Comparison of ENCODE assay signal across 10 mouse cellular contexts in genomic region chr10:87494176-87494575, GRCm38 (mm10). TPM values are rescaled to one million over a fixed set of nuclear protein-coding genes. Genes with fewer than 3 reads are reported as not detected.
A peak's percentile ranks its signal among the peaks of the same experiment; 100 is the strongest.
DNase-seq lines count a peak whose midpoint lies in the region; ATAC-seq and TF ChIP-seq lines count a peak whose summit lies in the region.
"Had no signal": no experiment of that assay in that cellular context is flagged by ENCODE, and none has a peak within 500 bp of the region (broad histone marks: within the 10 kb centered on the region; RNA-seq: fewer than 3 reads in every experiment).

No protein-coding gene starts in this region.

- peaks cover 0 to 13% of the 10 kb centered on the region in 2 experiments; a peak in 2 of 4 replicates for H3K4me1 ChIP-seq in heart, embryonic 14.5 days (ENCODE audit: control insufficient read depth in 2 of 2, insufficient read depth in 2 of 2, low read length in 2 of 2)
- no peaks in the 10 kb centered on the region for H3K4me1 ChIP-seq in cortical plate, adult 2 months (ENCODE audit: control insufficient read depth, insufficient read depth, low read length)
- H3K4me1 ChIP-seq in hindbrain, embryonic 16.5 days (ENCODE audit: control insufficient read depth, insufficient read depth, low read depth, low read length), result peaks cover 23% of the 10 kb centered on the region
- no peaks in the 10 kb centered on the region; the same call in 1 of the 2 replicates for H3K4me1 ChIP-seq in midbrain, postnatal 0 days (ENCODE audit: insufficient read depth, low read length)

- DNase-seq in heart, postnatal 10 days, result no peak
- DNase-seq in midbrain, postnatal 0 days (ENCODE audit: low spot score), result no peak
- DNase-seq in urinary bladder, postnatal 25 days (ENCODE audit: low spot score), result no peak
- DNase-seq in left cerebral cortex, adult 9 months (ENCODE audit: low spot score in 2 of 2), result no peak
- DNase-seq in embryo, embryonic 9.5 days (ENCODE audit: extremely low spot score), result no peak

- no peaks in the 10 kb centered on the region; the same call in 1 of the 2 replicates for H3K9me3 ChIP-seq in heart, embryonic 14.5 days (ENCODE audit: control insufficient read depth, low read length)
- H3K9me3 ChIP-seq in hindbrain, embryonic 16.5 days (ENCODE audit: control insufficient read depth, low read length), result no peaks in the 10 kb centered on the region
- no peaks in the 10 kb centered on the region for H3K9me3 ChIP-seq in midbrain, postnatal 0 days (ENCODE audit: low read length)

- no peak for ATAC-seq in heart, embryonic 14.5 days (ENCODE audit: insufficient number of reproducible peaks, insufficient read depth, low FRiP score, low read depth)
- peak; percentile 6; the same call in 1 of the 2 replicates for ATAC-seq in hindbrain, embryonic 16.5 days
- ATAC-seq in midbrain, postnatal 0 days (ENCODE audit: low FRiP score), result no peak

- H3K4me3 ChIP-seq in heart, embryonic 14.5 days (ENCODE audit: control insufficient read depth in 1 of 2, insufficient read depth in 1 of 2, low read depth in 1 of 2, low read length in 2 of 2), result peak overlapping the region in 1 of 2 experiments; percentile 61; a peak in 2 of 4 replicates
- H3K4me3 ChIP-seq in cortical plate, adult 2 months (ENCODE audit: insufficient read depth, low read length), result peak overlapping the region; percentile 54; the same call in 1 of the 2 replicates
- peak overlapping the region; percentile 79 for H3K4me3 ChIP-seq in hindbrain, embryonic 16.5 days (ENCODE audit: low read length)
- peak overlapping the region; percentile 76 for H3K4me3 ChIP-seq in midbrain, postnatal 0 days (ENCODE audit: low read depth, low read length)
- H3K4me3 ChIP-seq: megakaryocyte, embryonic 14.5 days had no signal

- intact Hi-C loops in heart, postnatal 10 days (cut with DNase I), result no loop called here

- no peak overlapping the region for H3K27ac ChIP-seq in heart, embryonic 14.5 days (replicated peaks in 1 of 2; ENCODE audit: control insufficient read depth in 1 of 2, insufficient read depth in 1 of 2, low read depth in 2 of 2, low read length in 2 of 2)
- H3K27ac ChIP-seq in cortical plate, adult 2 months (ENCODE audit: insufficient read depth, low read length), result no peak overlapping the region
- H3K27ac ChIP-seq in hindbrain, embryonic 16.5 days (ENCODE audit: low read depth, low read length), result no peak overlapping the region; the same call in 1 of the 2 replicates
- H3K27ac ChIP-seq in midbrain, postnatal 0 days (ENCODE audit: low read depth, low read length), result no peak overlapping the region

- peaks cover 92% of the 10 kb centered on the region for H3K27me3 ChIP-seq in heart, embryonic 14.5 days (ENCODE audit: control insufficient read depth, insufficient read depth, low read length)
- peaks cover 2% of the 10 kb centered on the region; the same call in 1 of the 2 replicates for H3K27me3 ChIP-seq in hindbrain, embryonic 16.5 days (replicated peaks; ENCODE audit: control insufficient read depth, insufficient read depth, low read length)
- H3K27me3 ChIP-seq in midbrain, postnatal 0 days (ENCODE audit: insufficient read depth, low read length), result no peaks in the 10 kb centered on the region

- WGBS in heart, embryonic 14.5 days, result 0% methylated on average over 4 of the region's 4 CpGs
- WGBS in hindbrain, embryonic 16.5 days, result 1% methylated on average over 4 of the region's 4 CpGs
- WGBS in midbrain, postnatal 0 days, result 0% methylated on average over 4 of the region's 4 CpGs

- H3K4me2 ChIP-seq in heart, embryonic 14.5 days (ENCODE audit: low read length), result peak overlapping the region; percentile 99
- peak overlapping the region; percentile 97 for H3K4me2 ChIP-seq in hindbrain, embryonic 16.5 days (ENCODE audit: low read length)
- H3K4me2 ChIP-seq in midbrain, postnatal 0 days (ENCODE audit: low read depth, low read length, poor library complexity, severe bottlenecking), result peak overlapping the region; percentile 93

- no peaks in the 10 kb centered on the region for H3K36me3 ChIP-seq in heart, embryonic 14.5 days (ENCODE audit: control insufficient read depth, insufficient read depth, low read length)
- no peaks in the 10 kb centered on the region for H3K36me3 ChIP-seq in hindbrain, embryonic 16.5 days (ENCODE audit: control insufficient read depth, insufficient read depth, low read length)
- H3K36me3 ChIP-seq in midbrain, postnatal 0 days (ENCODE audit: insufficient read depth, low read length), result no peaks in the 10 kb centered on the region

- H3K9ac ChIP-seq in heart, embryonic 14.5 days (ENCODE audit: low read length), result no peak overlapping the region
- H3K9ac ChIP-seq in hindbrain, embryonic 16.5 days (ENCODE audit: low read depth, low read length), result peak overlapping the region; percentile 79
- H3K9ac ChIP-seq in midbrain, postnatal 0 days (replicated peaks; ENCODE audit: low read length, poor library complexity, severe bottlenecking), result no peak overlapping the region

- TF ChIP-seq CTCF in cortical plate, adult 2 months (IDR thresholded peaks at IDR 0.05; ENCODE audit: extremely low read depth, insufficient read depth, low read length), result no peak
- no peak for TF ChIP-seq CTCF in midbrain, postnatal 0 days (IDR thresholded peaks at IDR 0.05)

- TF ChIP-seq POLR2A in cortical plate, adult 2 months (IDR thresholded peaks at IDR 0.05; ENCODE audit: extremely low read depth, insufficient read depth, low read length), result no peak

RNA-seq across cellular contexts. Expression of gene Ascl1, which starts 0.7 kb away (rescaled TPM):
- polyA plus RNA-seq in heart, embryonic 14.5 days (2014; fragmentation: Nextera tagmentation; extraction: Ambion mirVana), result 0.08 and 0.36 TPM in 2 replicates
- total RNA-seq in heart, postnatal 10 days (2021), result not detected
- 5.8 and 6.6 TPM in 2 replicates for polyA plus RNA-seq in cortical plate, adult 2 months (2012; rRNA removed)
- polyA plus RNA-seq in hindbrain, embryonic 16.5 days (2015; fragmentation: Nextera tagmentation; extraction: Ambion mirVana), result 6.3 and 9.6 TPM in 2 replicates
- 9.2 and 16.3 TPM in 2 replicates for total RNA-seq in midbrain, postnatal 0 days (2014; rRNA removed)
- 2.5 and 2.8 TPM in 2 replicates for polyA plus RNA-seq in midbrain, postnatal 0 days (2015; fragmentation: Nextera tagmentation; extraction: Ambion mirVana)
- polyA plus RNA-seq: C2C12 had no signal

RNA-seq across cellular contexts. Expression of gene Pah, which starts 27.4 kb away (rescaled TPM):
- not detected in 2 replicates for polyA plus RNA-seq in heart, embryonic 14.5 days (2014; fragmentation: Nextera tagmentation; extraction: Ambion mirVana)
- total RNA-seq in heart, postnatal 10 days (2021), result not detected
- 0.13 and 0.25 TPM in 2 replicates for polyA plus RNA-seq in cortical plate, adult 2 months (2012; rRNA removed)
- 0.10 TPM in 1 of 2 replicates, not detected in the other for polyA plus RNA-seq in hindbrain, embryonic 16.5 days (2015; fragmentation: Nextera tagmentation; extraction: Ambion mirVana)
- not detected in 2 replicates for total RNA-seq in midbrain, postnatal 0 days (2014; rRNA removed)
- polyA plus RNA-seq in midbrain, postnatal 0 days (2015; fragmentation: Nextera tagmentation; extraction: Ambion mirVana), result 0.09 and 0.18 TPM in 2 replicates
- polyA plus RNA-seq: C2C12 had no signal
